Mouse (Mus musculus) heart, embryonic 14.5 days (tissue): Measurements from ENCODE around the gene Nr5a2. TPM values are rescaled to one million over a fixed set of nuclear protein-coding genes. Genes with fewer than 3 reads are reported as not detected.

Source experiments
- ATAC-seq: fragments of 200-750 bp; cut with Nextera tagmentation; 2 replicates; pipeline ENCODE4 v1.8.0; 2017; ENCODE audit warnings: low read depth, moderate TSS enrichment; ENCODE audit not compliant: insufficient number of reproducible peaks, insufficient read depth, low FRiP score
- H3K27ac ChIP-seq, 2 experiments: fragments of 200-500 bp in 1 of 2; fragments of 300-500 bp in 1 of 2; sonication (generic) in 1 of 2; replicated peaks in 1 of 2; 2 replicates each; pipeline ENCODE4 v1.5.1; 2012 to 2014; ENCODE audit warnings: low read depth in 2 of 2, low read length in 2 of 2, control low read depth in 1 of 2, mild to moderate bottlenecking in 1 of 2, mixed read lengths in 1 of 2; ENCODE audit not compliant: control insufficient read depth in 1 of 2, insufficient read depth in 1 of 2
- H3K27me3 ChIP-seq: fragments of 300-500 bp; sonication (generic); 2 replicates; pipeline ENCODE4 v1.6.1; 2014; ENCODE audit warnings: mild to moderate bottlenecking, low read length, control low read depth; ENCODE audit not compliant: control insufficient read depth, insufficient read depth
- H3K36me3 ChIP-seq: fragments of 300-500 bp; sonication (generic); 2 replicates; pipeline ENCODE4 v1.6.1; 2014; ENCODE audit warnings: mild to moderate bottlenecking, control low read depth, low read length, mixed read lengths; ENCODE audit not compliant: control insufficient read depth, insufficient read depth
- H3K4me1 ChIP-seq, 2 experiments: fragments of 200-500 bp in 1 of 2; fragments of 300-500 bp in 1 of 2; sonication (generic) in 1 of 2; 2 replicates each; pipeline ENCODE4 v1.6.1; 2012 to 2014; ENCODE audit warnings: low read length in 2 of 2, control low read depth in 1 of 2, mixed read lengths in 1 of 2; ENCODE audit not compliant: control insufficient read depth in 2 of 2, insufficient read depth in 2 of 2
- H3K4me2 ChIP-seq: fragments of 300-500 bp; sonication (generic); 2 replicates; pipeline ENCODE4 v1.6.1; 2014; ENCODE audit warnings: mild to moderate bottlenecking, low read length
- H3K4me3 ChIP-seq, 2 experiments: fragments of 200-500 bp in 1 of 2; fragments of 300-500 bp in 1 of 2; sonication (generic) in 1 of 2; 2 replicates each; pipeline ENCODE4 v1.5.1; 2012 to 2014; ENCODE audit warnings: low read length in 2 of 2, mild to moderate bottlenecking in 2 of 2, control low read depth in 1 of 2, low read depth in 1 of 2, moderate library complexity in 1 of 2; ENCODE audit not compliant: control insufficient read depth in 1 of 2, insufficient read depth in 1 of 2
- H3K9ac ChIP-seq: fragments of 300-500 bp; sonication (generic); 2 replicates; pipeline ENCODE4 v1.6.1; 2014; ENCODE audit warnings: mild to moderate bottlenecking, low read length
- H3K9me3 ChIP-seq: fragments of 300-500 bp; sonication (generic); 2 replicates; pipeline ENCODE4 v1.6.1; 2016; ENCODE audit warnings: low read length, control low read depth; ENCODE audit not compliant: control insufficient read depth
- WGBS: fragments of 180-500 bp; shearing (Covaris S2); extraction: QIAGEN DNeasy Blood & Tissue Kit; methylation state at CpG from one replicate; pipeline ENCODE4 v1.1.7; 2014; 5-methylcytosine and 5-hydroxymethylcytosine counted together
- polyA plus RNA-seq: library from polyadenylated mRNA; unstranded; fragments of >200 nt; fragmentation: Nextera tagmentation; extraction: Ambion mirVana; gene quantifications from 2 replicates; pipeline ENCODE4 v1.2.1, GENCODE M21; 2014

Nr5a2 gene
- polyA plus RNA-seq, result 0.38 and 0.39 TPM in 2 replicates

DNA sequence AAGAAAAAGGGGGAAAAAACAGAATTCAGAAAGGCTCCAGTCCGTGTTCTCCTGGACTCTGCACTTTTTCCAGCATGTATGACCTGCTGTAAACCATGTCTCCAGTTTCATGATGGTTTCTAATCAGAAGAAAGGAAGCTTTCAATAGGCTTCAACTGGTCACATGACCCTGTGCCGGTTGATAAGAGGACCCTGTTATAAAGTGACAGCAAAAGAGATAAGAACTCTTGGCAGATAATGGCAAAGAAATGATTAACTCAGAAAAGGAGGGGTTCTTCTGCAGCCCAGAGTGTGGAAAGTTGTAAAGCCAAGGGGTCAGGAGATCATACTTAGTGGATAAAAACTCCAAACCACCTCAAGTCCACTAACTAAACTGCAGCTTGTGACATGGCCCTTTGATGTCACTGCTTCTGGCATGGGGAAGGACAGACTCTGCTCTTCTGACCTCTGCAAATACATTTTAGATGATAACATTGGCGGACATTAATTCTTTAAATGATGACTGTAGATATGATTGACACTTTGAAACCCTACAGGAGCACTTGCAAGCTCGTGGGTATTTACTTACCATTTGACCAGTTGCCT lies at the start of gene Nr5a2:
Gene Nr5a2, minus strand, starts transcription at position 21 of the 585 bp plus-strand sequence.
- ATAC-seq, result no peak

DNA sequence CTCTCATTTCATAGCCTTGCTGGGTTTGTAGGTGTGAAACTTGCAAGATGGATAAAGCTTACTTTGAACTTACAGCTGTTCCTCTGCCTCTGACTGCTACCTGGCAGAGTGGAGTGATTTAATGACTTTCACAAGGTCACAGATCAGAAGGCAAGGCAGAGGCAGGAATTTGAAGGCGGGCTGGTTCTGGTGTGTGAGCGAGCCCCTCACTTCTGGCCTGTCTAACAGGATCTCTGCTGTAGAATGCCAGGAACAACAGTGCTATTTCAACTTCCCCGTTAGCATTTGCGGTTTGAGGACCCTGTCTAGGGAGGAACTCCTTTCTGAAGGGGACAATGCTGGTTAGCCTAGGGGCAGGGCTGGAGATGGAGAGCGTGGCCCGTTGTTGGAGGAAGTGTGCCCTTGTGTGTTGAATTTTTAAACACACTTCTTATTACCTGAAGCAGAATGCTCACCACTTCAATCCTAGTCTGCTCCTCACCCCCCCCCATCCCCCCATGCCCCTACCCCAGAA lies 48.5 kb upstream of the Nr5a2 start:
- Histone ChIP-seq H3K4me1 (0 out of 4 replicates have a peak, but pooled peaks cover 0 to 4% of the 10 kb centered on the region in 2 experiments), H3K27me3 (no peaks in the 10 kb centered on the region), H3K27ac (no peak overlapping the region), H3K4me3 (no peak overlapping the region), H3K36me3 (no peaks in the 10 kb centered on the region), H3K9me3 (no peaks in the 10 kb centered on the region), H3K9ac (no peak overlapping the region), H3K4me2 (no peak overlapping the region)
- WGBS, result 51% methylated on average over 6 of the region's 6 CpGs
- no peak for ATAC-seq

More for the DNA sequence above, at the start of gene Nr5a2:
- 27% methylated on average over 4 of the region's 4 CpGs for WGBS
- no peak within 1 kb of the TSS for H3K4me2 ChIP-seq
- no peaks in the 10 kb centered on the region for H3K36me3 ChIP-seq
- no peak within 1 kb of the TSS for H3K4me3 ChIP-seq
- no peak within 1 kb of the TSS for H3K27ac ChIP-seq
- peaks cover 4% of the 10 kb centered on the region for H3K27me3 ChIP-seq
- no peak within 1 kb of the TSS for H3K9ac ChIP-seq
- no peaks in the 10 kb centered on the region for H3K9me3 ChIP-seq
- H3K4me1 ChIP-seq, result peaks cover 5 to 8% of the 10 kb centered on the region in 2 experiments; a peak in 3 of 4 replicates

GRCm38 (mm10) chr1:137003816-137004215 lies 43.6 kb upstream of the Nr5a2 start:
- H3K27me3 ChIP-seq, result no peaks in the 10 kb centered on the region
- 82% methylated on average over 1 of the region's 1 CpGs for WGBS
- ATAC-seq, result no peak

DNA sequence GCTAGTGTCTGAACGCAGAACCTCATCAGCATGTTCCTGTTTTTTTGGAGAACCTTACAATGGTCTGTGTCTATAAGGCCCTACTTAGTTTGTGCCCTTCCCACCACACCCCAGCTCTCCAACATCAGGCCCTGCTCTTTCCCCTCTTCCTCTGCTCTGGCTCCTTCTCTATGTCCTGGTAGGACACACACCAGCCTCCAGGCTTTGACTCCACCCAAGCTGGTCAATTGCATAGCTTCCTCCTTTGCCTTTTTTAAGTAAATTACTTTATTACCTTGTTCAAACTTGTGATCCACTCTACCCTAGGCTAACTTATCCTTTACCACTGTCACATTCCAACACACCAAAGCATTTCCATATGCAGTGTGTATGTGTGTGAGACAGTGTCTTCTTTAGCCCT lies 42.9 kb upstream of the Nr5a2 start:
- H3K9me3 ChIP-seq, result peaks cover 7% of the 10 kb centered on the region; the same call in 1 of the 2 replicates
- H3K9ac ChIP-seq, result no peak overlapping the region
- WGBS, result 82% methylated on average over 1 of the region's 1 CpGs
- no peak overlapping the region for H3K27ac ChIP-seq
- ATAC-seq, result no peak
- no peaks in the 10 kb centered on the region for H3K36me3 ChIP-seq
- no peak overlapping the region for H3K4me3 ChIP-seq
- H3K4me2 ChIP-seq, result no peak overlapping the region
- no peaks in the 10 kb centered on the region for H3K4me1 ChIP-seq
- no peaks in the 10 kb centered on the region for H3K27me3 ChIP-seq

More at GRCm38 (mm10) chr1:137003816-137004215, 43.6 kb upstream of the Nr5a2 start:
- H3K27ac ChIP-seq, result no peak overlapping the region
- no peak overlapping the region for H3K4me3 ChIP-seq
- no peak overlapping the region for H3K4me2 ChIP-seq
- H3K9me3 ChIP-seq, result peaks cover 7% of the 10 kb centered on the region; the same call in 1 of the 2 replicates
- H3K4me1 ChIP-seq, result no peaks in the 10 kb centered on the region
- H3K36me3 ChIP-seq, result no peaks in the 10 kb centered on the region
- no peak overlapping the region for H3K9ac ChIP-seq

- Histone ChIP-seq H3K4me3 (no peak overlapping the region), H3K27me3 (no peaks in the 10 kb centered on the region), H3K27ac (no peak overlapping the region), H3K9ac (no peak overlapping the region), H3K36me3 (no peaks in the 10 kb centered on the region), H3K4me2 (no peak overlapping the region), H3K4me1 (no peaks in the 10 kb centered on the region), H3K9me3 (no peaks in the 10 kb centered on the region)
- ATAC-seq, result no peak
- WGBS, result 76% methylated on average over 8 of the region's 8 CpGs
Measured at GRCm38 (mm10) chr1:136991762-136992352, 31.6 kb upstream of the Nr5a2 start.

GRCm38 (mm10) chr1:136980253-136980893 lies 20.1 kb upstream of the Nr5a2 start:
- no peak overlapping the region for H3K9ac ChIP-seq
- no peak for ATAC-seq
- 81% methylated on average over 5 of the region's 5 CpGs for WGBS

DNA sequence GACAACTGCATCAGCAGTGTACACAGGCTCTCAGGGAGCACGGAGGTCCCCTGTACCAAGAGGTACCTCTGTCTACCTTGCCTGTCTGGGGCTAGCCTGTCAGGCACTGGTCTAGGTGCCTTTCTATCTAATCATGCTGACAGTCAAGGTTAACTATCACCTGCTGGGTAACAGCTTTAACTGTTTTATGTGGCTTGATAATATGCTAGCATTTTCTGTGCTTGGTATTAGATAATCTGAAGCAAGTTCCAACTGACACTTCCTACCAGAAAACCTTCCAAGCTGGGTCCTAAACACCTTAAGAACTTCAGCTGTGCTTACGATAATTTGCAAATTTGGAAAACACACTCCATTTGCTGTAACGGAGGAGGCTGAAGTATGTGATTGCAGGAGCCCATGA lies 17.6 kb upstream of the Nr5a2 start:
- Histone ChIP-seq H3K9me3 (no peaks in the 10 kb centered on the region), H3K9ac (no peak overlapping the region), H3K4me3 (no peak overlapping the region), H3K4me2 (no peak overlapping the region), H3K4me1 (no peaks in the 10 kb centered on the region), H3K27me3 (no peaks in the 10 kb centered on the region), H3K36me3 (no peaks in the 10 kb centered on the region), H3K27ac (no peak overlapping the region)
- 79% methylated on average over 3 of the region's 3 CpGs for WGBS
- no peak for ATAC-seq

More at GRCm38 (mm10) chr1:136980253-136980893, 20.1 kb upstream of the Nr5a2 start:
- Histone ChIP-seq H3K4me2 (no peak overlapping the region), H3K27ac (no peak overlapping the region), H3K9me3 (no peaks in the 10 kb centered on the region), H3K27me3 (no peaks in the 10 kb centered on the region), H3K4me3 (no peak overlapping the region), H3K4me1 (no peaks in the 10 kb centered on the region), H3K36me3 (no peaks in the 10 kb centered on the region)
